Mouse (Mus musculus) cortical plate, adult 2 months (tissue): ENCODE measurements around the gene Snapin. TPM values are rescaled to one million over a fixed set of nuclear protein-coding genes. Genes with fewer than 3 reads are reported as not detected.

ENCODE experiments used
- H3K27ac ChIP-seq: fragments of 200-500 bp; 2 replicates; pipeline ENCODE4 v1.5.1; 2012; ENCODE audit warnings: low read length, control low read depth, inconsistent platforms; ENCODE audit not compliant: insufficient read depth
- H3K4me1 ChIP-seq: fragments of 200-500 bp; 2 replicates; pipeline ENCODE4 v1.6.1; 2011; ENCODE audit warnings: low read length; ENCODE audit not compliant: control insufficient read depth, insufficient read depth
- H3K4me3 ChIP-seq: fragments of 200-500 bp; 2 replicates; pipeline ENCODE4 v1.5.1; 2011; ENCODE audit warnings: mild to moderate bottlenecking, low read length, control low read depth; ENCODE audit not compliant: insufficient read depth
- CTCF ChIP-seq: fragments of 200-500 bp; IDR thresholded peaks from 2 replicates; pipeline ENCODE4 v1.5.1; 2011; ENCODE audit warnings: mild to moderate bottlenecking, control low read depth, low read length; ENCODE audit not compliant: insufficient read depth; ENCODE audit errors: extremely low read depth
- POLR2A ChIP-seq: fragments of 200-500 bp; IDR thresholded peaks from 2 replicates; pipeline ENCODE4 v1.6.1; 2011; ENCODE audit warnings: mild to moderate bottlenecking, low read length, control low read depth; ENCODE audit not compliant: insufficient read depth; ENCODE audit errors: extremely low read depth
- polyA plus RNA-seq: library from polyadenylated mRNA; depleted of rRNA; stranded (reverse); fragments of >200 nt; gene quantifications from 2 replicates; pipeline ENCODE4 v1.2.3, GENCODE M21; 2012

Gene Snapin
- polyA plus RNA-seq, 1 experiment = 73.2 TPM

DNA sequence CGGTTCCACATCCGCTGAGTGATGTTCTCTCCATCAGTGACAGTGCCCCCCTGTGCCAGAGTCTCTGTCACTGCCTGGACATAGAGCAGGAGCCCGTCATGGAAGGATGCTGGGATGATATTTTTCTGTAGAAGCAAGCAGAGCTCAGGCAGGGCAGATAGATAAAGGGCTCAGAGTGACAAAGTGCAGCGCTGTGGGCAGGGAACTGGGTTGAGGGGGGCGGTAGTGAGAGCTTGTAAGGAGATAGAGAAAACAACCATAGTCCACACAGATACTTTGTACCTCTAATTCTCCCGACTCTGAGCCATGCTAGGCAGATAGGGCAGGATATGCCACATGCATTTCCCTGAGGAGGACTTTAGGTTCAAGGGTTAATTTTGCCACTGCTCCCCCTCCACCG, 28.3 kb downstream of the Snapin start:
- TF ChIP-seq POLR2A (no peak), CTCF (no peak)

DNA sequence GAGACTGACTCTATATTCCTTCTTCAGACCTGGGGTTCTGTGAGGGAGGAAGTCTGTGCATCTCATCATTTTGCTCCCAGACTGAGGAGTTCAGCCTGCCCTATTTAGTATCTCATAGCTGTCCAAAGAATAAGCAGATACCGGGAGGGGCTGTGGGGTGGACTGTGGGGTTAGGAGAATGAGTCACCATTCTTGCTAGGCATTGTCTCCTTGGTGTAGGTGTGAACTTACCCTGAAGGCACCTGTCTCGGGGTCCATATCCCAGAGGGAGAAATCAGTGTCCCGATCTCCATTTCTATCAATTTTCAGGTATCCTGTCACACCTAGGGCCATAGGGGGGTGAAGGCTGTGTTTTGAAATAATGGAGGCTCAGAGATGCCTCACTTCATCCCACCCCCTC, 28.9 kb downstream of the Snapin start:
- Histone ChIP-seq H3K27ac (no peak overlapping the region), H3K4me1 (no peaks in the 10 kb centered on the region), H3K4me3 (no peak overlapping the region)
- TF ChIP-seq POLR2A (no peak), CTCF (no peak)

More for the DNA sequence above, 28.3 kb downstream of the Snapin start:
- Histone ChIP-seq H3K4me3 (no peak overlapping the region), H3K27ac (no peak overlapping the region), H3K4me1 (no peaks in the 10 kb centered on the region)

DNA sequence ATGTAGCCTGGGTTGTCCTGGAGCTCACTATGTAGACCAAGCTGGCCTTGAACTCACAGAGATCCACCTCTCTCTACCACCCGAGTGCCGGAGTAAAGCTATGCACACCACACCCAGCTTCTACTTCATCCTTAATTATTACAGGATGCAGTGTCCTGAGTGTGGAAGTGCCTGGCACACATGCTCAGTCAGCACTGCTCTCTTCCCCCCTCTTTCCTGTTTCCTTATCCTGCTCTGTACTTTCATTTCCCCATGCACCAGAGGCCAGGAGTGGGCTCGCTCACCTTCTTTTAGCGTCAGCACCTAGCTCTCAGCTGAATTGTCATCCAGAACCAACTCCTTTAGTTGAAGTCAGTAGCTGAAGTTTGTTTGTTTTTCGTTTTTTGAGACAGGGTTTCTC, 30.5 kb downstream of the Snapin start:
- no peak for TF ChIP-seq CTCF
- H3K4me1 ChIP-seq = no peaks in the 10 kb centered on the region
- H3K4me3 ChIP-seq = no peak overlapping the region
- no peak overlapping the region for H3K27ac ChIP-seq

DNA sequence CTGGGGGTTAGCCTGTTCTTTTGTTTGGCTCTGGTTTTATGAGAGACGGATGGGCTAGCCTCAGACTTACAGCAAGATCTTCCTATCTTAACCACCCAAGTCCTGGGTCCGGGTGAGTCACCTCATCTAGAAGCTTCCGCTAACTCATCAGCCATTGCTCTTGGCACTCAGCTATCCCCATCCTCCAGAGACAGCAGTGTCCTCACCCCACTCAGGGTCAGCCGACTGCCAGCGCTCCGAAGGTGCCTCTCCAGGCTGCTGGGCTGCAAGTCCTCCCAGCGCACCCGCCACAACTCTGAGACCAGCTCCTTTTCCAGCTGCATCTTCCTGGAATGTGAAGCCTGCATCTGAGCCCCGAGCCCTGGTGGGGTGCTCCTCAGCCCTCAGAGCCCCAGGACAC, 31.1 kb downstream of the Snapin start:
- no peak for TF ChIP-seq POLR2A
- H3K4me1 ChIP-seq = no peaks in the 10 kb centered on the region
- H3K27ac ChIP-seq = no peak overlapping the region
- no peak overlapping the region for H3K4me3 ChIP-seq

DNA sequence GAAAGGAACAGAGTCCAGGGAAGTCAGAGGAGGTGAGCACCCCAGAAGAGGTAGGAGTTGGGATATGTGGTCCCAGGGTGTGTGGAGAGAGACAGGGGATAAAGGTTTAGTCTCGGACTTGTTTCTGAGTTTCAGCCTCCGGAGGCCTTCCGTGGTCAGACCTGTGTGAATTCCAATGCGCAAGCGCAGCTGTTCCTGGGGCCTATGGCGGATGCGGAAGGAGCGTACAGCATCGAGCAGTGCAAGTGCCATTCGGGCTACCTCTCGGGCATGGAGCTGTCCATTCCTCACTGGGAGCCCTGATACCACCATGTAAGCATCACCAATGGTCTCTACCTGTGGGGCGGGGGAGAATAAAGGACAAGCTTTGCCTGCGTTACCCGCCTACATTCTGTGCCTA, 35.9 kb downstream of the Snapin start:
- no peak for TF ChIP-seq CTCF
- Histone ChIP-seq H3K4me1 (peaks cover 2% of the 10 kb centered on the region; the same call in 1 of the 2 replicates), H3K4me3 (no peak overlapping the region), H3K27ac (no peak overlapping the region)

DNA sequence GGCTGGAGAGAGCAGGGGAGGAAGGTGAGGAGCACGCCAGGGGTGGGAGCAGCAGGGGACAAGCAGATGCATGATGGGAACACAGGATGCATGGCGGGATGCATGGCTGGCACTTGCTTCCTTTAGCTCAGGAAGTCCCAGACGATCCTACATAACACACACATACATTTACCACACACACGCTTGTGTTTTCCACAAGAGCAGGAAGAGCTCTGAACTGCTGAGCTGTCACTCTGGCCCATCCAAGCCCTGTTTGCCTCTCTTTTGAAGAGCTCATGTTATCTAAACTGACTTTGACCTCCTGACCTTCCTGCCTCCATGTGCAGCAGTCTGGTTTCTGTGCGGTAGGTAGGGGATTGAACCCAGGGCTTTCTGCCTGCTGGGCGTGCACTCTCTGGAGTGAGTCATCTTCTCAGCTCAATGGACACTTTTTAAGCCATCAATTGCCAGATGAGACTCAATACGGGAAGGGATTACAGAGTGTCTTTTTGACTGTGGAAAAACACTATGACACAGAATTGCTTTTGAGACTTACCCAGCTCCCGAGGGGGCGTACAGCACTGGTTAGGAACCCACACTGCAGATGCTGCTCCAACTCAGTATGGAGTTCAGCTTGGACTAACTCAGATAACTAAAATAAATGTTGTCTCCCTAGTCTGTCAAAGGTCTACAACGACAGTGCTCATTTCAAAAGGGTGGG, 39.3 kb downstream of the Snapin start:
- peaks cover 2% of the 10 kb centered on the region; the same call in 1 of the 2 replicates for H3K4me1 ChIP-seq
- TF ChIP-seq CTCF (no peak), POLR2A (no peak)
- no peak overlapping the region for H3K27ac ChIP-seq
- H3K4me3 ChIP-seq = no peak overlapping the region

DNA sequence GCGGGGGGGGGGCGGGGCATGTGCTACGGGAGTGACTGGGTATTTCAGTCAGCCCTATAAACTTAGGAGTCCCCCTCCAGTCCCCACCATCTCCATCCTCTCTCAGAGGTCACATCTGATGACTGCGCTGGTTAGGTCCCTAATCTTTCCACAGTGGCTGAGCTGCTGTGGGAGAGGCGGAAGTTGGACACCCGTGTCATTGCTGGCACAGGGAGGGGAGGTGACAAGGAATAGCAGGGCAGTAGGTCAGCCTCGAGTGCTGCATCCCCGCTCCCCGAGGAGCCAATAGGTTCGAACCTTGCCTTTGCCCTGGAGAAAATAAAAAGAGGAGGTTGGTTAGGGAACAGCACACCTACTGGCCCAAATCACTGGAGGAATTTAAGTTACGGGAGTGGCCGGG, 40.0 kb downstream of the Snapin start:
- Histone ChIP-seq H3K4me1 (peaks cover 2% of the 10 kb centered on the region; the same call in 1 of the 2 replicates), H3K27ac (no peak overlapping the region), H3K4me3 (no peak overlapping the region)
- TF ChIP-seq CTCF (no peak), POLR2A (no peak)

DNA sequence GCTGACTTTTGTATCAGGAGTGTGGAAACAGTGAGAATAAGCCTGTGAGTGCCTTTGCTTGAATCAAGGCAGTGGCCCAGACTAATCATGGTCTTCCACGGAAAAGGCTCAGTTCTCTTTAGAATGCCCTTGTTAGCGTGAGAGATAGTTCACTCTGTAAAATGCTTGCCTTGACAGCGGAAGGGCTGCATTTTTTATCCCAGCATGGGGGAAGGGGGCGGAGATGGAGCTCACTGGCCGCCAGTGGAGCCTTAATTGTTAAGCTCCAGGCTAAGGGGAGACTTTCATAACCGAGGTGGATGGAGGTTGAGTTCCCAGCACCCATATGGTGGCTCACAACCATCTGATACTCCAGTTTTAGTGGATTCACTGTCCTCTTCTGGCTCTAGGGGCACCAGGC, 42.2 kb downstream of the Snapin start:
- Histone ChIP-seq H3K4me1 (peaks cover 2% of the 10 kb centered on the region; the same call in 1 of the 2 replicates), H3K27ac (no peak overlapping the region), H3K4me3 (no peak overlapping the region)
- TF ChIP-seq CTCF (no peak), POLR2A (no peak)

DNA sequence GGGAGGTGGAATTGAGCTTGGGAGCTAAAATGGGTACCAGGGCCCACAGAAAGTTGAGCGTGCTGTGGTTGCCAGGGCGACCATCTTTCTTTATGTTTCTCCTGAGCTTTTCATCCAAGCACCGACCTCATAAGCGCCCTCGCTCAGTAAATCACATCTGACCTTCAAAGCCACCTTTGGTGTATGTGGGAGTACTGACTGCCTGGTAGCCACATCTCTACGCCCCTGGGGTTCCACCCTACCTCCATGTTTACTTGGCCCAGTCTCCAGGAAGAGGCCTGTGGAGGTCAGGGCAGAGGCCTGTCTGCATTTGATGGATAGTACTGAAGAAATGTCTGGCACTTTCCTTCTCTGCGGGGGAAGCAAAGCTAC, 43.7 kb downstream of the Snapin start:
- TF ChIP-seq CTCF (no peak), POLR2A (no peak)
- peaks cover 2% of the 10 kb centered on the region; the same call in 1 of the 2 replicates for H3K4me1 ChIP-seq
- H3K27ac ChIP-seq = 0 out of 2 replicates have a peak overlapping the region, but pooled peaks have one; percentile 4
- no peak overlapping the region for H3K4me3 ChIP-seq

DNA sequence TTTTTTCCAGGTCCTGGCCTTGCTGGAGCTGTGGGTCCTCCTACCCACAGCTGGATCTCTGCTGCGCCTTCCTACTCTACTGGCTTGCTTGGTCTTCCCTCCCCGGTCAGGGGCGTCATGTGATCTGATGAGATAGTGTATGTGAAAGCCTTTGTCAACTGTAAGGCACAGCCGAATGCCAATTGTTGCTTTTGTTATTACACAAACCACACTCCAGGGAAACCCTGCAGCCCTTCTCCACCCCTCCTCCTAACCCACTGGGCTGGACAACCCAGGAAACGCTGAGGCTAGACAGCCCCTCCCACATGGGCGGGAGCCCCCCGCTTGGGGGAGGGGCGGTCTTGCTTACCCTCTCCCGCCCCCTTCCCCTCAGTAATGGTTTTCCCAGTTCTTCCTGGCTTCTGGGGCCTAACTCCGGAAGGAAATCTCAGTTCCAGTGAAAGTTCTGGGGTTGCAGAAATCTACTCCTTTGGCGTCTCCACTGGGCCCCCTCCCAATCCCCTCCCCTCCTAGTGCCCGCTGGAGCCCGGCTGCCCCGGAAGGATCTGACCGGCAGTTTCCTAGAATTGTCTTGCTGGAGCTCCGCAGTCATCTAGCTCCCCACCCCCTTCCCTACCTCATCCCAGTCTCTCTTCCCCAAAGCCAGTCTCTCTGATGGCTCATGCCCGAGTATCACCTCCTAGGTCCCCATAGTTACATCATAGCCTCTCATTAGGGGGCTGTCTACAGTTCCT, 44.3 kb downstream of the Snapin start:
- TF ChIP-seq POLR2A = peak; percentile 58
- no peak for TF ChIP-seq CTCF
- Histone ChIP-seq H3K27ac (0 out of 2 replicates have a peak overlapping the region, but pooled peaks have one; percentile 42), H3K4me3 (peak overlapping the region; percentile 8; the same call in 1 of the 2 replicates), H3K4me1 (peaks cover 2% of the 10 kb centered on the region; the same call in 1 of the 2 replicates)
